Mouse (Mus musculus): ENCODE results near the gene Jdp2.
"Not testable (repeated sequence)": the region's sequence is repeated elsewhere in the genome, so short reads cannot be mapped to it uniquely, and the experiment has no call there.

- TF ChIP-seq POLR2A (IDR thresholded peaks at IDR 0.05; ENCODE audit: extremely low read depth, insufficient read depth, low read length); CTCF (IDR thresholded peaks at IDR 0.05; ENCODE audit: low read depth, low read length): not testable (repeated sequence)
Observed at GRCm38 (mm10) chr12:85662232-85662631, 63.4 kb downstream of the Jdp2 start.

Data from liver, adult 2 months (tissue).